Mouse (Mus musculus) G1E-ER4 (cell line): ENCODE results near the gene Pla1a. TPM values are rescaled to one million over a fixed set of nuclear protein-coding genes. Genes with fewer than 3 reads are reported as not detected.
A peak's percentile ranks its signal among the peaks of the same experiment; 100 is the strongest.

ENCODE experiments used
- GATA1 ChIP-seq: IDR thresholded peaks from one replicate; pipeline ENCODE4 v1.8.0; 2012; ENCODE audit warnings: low read length, inconsistent platforms
- polyA plus RNA-seq: library from polyadenylated mRNA; stranded (reverse); fragments of >175 nt; gene quantifications from 2 replicates; pipeline ENCODE4 v1.2.3, GENCODE M21; 2012

Pla1a gene
- not detected in 2 replicates for polyA plus RNA-seq

DNA sequence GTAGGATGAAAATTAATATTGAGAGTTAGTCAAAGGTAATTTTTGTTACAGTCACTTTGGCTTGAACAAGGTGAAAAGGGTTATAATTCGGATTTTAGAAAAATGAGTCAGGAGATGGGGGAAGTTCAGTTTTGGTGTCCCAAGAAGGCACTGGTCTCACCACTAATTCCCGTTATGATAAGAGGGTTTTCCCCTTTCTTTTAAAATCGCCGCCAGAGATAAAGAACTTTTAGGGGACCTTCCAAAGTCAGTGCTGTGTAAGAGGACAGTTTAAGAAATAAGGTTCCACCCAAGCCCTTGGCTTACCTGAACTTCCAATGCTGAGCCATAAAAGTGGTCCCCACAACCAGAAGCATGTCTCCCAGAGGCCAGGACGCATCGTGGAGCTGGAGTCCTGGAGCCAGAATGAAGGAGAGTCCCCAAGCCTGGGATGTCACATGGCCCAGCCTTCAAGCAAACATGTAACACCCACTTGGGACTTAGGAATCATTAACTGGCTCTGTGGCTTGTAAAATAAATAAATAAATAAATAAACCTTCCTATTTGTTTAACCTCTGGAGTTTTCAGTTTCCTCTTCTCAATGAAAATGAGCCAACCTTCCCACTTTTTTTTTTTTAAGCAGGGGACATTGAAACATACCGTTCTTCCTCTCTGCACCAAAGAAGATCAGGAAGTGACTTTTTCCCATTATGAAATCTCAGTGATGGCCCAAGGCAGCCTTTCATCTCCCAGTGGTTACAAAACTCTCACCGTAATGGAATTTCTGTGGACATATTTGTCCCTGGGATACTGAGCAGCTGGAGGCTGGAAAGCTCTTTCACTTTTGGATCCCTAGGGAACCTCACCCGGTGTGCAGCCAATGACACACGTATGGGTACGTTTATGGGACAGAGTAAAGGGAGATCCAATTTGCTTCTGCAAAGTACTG lies at the start of gene Pla1a:
Pla1a (minus strand) TSS at position 648 of the 928 bp plus-strand sequence.
- no peak for TF ChIP-seq GATA1

DNA sequence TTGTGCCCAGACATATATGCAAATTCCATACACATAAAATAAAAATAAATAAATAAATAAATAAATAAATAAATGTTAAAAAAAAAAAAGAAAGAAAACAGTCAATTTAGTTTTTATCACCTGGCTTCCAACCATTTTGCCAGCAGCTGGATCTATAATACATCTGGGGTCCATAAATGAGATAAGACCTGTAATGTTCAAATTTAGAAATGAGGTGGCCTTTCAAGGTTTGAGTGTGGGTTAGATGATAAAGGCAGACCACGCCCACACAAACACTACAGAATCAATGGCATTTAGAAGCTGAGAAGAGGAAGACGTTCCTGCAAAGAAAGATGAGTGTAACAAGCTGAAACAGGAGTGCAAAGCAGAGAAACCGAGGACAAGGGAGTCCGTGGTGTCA lies 48.4 kb upstream of the Pla1a start:
- peak; percentile 19 for TF ChIP-seq GATA1

DNA sequence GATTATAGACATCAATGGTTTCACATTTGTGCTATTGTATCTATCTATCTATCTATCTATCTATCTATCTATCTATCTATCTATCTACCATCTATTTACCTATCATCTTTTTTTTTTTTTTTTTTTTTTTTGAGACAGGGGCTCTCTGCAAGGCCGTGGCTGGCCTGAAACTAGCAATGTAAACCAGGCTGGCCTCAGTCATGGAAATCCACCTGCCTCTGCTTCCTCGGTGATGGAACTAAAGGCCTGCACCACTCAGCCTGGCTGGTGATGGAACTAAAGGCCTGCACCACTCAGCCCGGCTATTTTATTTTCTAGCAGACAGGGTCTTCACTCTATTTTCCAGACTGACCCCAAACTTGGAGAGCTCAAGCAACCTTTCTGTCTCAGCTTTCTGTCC lies 45.4 kb upstream of the Pla1a start:
- no peak for TF ChIP-seq GATA1

DNA sequence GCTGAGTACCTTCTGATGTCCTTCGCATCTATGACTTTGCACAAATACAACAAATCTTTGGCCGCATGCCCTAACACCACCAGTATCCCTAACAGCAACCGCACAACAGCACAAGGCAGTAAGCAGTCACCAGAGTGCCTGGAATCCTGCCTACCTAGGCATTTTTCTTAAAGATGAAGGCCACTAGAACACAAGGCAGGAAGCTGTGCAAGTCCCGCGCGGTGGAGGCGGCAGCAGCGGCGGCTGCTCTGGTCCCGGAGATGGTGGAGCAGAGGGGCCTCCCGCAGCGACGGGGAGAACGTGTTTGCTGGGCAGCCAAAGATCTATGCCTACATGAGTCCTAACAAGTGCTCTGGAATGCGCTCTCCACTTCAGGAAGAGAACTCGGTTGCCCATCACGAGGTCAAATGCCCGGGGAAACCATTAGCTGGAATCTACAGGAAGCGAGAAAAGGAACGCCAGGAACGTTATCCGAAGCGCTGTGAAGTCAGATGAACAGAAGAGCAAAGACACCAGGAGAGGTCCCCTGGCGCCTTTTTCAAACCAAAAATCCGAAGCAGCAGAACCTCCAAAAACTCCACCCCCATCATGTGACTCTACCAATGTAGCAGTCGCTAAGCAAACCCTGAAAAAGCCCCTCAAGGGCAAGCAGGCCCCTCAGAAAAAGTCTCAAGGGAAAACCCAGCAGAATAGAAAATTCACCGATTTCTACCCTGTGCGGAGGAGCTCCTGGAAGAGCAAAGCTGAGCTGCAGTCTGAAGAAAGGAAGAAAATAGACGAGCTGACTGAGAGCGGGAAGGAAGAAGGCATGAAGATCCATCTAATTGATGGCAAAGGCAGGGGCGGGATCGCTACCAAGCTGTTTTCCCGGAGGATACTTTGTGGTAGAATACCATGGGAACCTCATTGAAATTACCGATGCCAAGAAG lies 43.6 kb upstream of the Pla1a start:
- no peak for TF ChIP-seq GATA1

DNA sequence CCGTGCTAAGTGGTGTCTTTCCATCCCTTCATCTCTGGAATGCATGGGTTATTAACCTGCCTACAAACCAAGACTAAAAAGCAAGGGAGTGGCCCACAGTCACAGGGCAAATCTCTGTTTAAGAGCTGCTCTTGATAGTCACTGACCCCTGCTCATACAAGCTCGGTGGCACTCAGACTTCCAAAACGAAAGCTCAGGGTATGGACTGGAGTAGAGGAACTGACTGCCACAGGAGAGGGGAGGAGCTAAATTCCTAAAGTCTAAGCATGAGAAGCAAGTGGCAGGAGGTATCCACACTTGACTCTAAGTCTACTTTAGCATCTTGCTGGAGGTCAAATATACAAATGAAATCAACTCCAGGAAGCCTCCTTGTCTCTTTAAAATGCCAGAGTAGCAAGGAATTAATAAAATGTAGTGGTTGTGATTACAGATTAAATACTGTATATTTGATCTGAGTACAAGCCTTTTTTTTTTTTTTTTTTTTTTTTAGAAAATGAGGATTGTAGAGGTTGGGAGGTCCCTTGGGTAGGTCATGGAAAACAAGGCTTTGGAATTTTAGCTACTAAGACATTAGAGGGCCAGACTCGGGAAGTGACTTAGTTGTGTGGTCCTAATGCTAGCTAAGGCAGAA lies 42.9 kb upstream of the Pla1a start:
- TF ChIP-seq GATA1: no peak

DNA sequence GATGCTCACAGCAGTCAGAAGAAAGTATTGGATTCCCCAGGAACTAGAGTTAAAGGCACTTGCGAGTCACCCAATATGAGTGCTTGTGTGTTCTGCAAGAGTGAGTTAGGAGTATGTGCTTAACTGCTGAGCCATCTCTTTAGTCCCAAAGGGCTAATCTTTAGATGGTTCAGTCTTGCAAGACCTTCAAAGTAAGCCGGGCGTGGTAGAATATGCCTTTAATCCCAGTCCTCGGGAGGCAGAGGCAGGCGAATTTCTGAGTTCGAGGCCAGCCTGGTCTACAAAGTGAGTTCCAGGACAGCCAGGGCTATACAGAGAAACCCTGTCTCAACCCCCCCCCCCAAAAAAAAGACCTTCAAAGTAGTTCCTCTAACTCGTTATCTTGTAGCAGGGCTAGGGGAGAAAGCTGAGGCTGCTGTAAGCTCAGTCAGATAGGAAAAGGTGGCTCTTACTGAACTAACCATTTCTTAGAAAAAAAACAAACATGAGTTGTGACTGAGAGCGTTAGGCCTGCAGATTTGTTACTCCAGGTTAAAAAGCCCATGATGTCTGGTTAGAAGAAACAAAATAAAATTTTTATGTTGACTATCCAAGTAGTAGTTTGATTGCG lies 41.8 kb upstream of the Pla1a start:
- TF ChIP-seq GATA1: no peak

DNA sequence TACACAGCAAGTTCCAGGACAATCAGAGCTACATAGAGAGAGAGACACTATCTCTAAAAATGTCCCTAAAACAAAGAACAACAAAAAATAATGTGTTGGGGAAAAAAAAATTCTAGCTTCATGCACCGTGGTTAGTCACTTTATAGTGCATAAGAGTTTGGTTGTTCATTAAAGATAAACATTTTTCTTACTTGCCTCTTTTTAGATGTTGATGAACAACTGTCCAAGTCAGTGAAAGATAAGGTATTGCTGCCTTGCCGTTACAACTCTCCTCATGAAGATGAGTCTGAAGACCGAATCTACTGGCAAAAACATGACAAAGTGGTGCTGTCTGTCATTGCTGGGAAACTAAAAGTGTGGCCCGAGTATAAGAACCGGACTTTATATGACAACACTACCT lies 40.7 kb upstream of the Pla1a start:
- no peak for TF ChIP-seq GATA1

DNA sequence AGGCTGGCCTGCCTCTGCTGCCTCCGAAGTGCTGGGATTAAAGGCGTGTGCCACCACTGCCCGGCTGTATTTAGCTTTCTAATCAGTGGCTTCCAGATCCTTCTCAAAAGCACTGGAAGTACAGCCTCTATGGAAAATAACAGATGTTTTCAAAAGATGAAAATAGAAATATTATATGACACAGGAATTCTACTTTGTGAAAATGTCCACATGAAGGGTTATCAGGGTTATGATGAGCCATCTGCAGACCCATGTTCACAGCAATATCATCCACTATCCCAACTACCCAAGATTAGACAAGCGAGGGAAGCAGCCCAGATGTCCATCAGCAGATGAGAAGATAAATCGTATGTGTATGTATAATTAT lies 39.5 kb upstream of the Pla1a start:
- peak; percentile 63 for TF ChIP-seq GATA1

DNA sequence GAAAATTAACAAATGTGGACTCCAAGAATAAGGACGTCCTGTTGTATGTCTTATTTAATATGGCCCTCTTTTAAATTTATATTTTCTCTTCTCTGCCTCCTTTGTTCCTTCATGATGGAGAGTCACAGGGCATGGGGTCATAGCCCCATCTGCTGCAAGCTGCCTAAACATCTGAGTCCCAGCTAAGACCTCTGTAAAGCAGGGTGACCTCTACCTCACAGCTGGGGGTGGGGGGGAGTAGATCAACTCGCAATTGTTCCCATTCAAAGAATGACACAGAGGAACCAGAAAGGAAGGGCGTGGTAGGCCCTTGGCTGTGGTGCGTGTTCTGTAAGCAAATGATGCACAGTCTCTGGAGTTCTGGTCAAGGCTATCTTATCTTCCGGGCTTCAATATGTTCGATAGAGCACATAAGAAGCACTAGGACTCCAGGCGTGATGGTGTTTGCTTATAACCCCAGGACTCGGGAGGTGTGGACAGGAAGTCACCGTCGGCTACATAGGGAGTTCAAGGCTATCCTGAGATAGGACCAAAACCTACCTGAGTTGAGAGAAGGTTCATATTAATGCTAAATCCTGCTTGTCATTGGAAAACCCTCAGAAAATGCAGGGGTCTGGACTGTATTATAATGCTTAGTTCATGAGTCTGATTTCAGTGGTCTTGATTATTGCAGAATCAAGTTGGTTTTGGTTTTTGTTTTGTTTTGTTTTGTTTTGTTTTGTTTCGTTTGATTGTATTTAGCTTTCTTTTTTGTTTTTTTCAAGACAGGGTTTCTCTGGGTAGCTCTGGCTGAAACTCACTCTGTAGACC lies 39.0 kb upstream of the Pla1a start:
- TF ChIP-seq GATA1: no peak

DNA sequence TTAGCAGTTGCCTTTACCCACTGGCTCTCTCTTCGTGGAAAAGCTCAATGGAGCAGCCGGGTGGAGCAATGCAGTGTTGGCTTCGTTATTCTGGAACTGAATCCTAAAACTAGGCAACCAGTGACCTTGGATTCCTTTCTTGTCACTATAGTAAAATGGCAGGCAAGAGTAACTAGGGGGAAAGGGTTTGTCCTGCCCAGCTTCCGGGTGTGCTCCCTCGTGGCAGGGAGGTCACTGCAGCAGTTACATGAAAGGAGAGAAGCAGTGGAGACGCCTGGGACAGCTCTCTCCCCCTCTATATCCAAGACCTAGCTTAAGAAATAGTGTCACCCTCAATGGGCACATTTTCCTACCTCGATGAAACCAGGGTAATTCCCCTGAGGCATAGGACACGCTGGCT lies 36.5 kb upstream of the Pla1a start:
- no peak for TF ChIP-seq GATA1

DNA sequence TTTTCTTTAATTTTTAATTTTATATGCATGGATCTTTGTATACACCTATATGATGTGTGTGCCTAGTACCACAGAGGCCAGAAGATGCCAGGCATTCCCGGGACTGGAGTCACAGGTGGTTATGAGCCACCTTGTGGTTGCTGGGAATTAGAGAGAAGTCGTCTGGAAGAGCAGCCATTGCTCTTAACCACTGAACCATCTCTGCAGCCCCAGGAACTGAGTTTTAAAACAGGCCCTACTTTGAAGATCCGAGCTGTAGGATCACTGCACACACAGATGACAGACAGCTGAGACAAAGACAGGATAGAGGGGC lies 35.7 kb upstream of the Pla1a start:
- TF ChIP-seq GATA1: no peak

DNA sequence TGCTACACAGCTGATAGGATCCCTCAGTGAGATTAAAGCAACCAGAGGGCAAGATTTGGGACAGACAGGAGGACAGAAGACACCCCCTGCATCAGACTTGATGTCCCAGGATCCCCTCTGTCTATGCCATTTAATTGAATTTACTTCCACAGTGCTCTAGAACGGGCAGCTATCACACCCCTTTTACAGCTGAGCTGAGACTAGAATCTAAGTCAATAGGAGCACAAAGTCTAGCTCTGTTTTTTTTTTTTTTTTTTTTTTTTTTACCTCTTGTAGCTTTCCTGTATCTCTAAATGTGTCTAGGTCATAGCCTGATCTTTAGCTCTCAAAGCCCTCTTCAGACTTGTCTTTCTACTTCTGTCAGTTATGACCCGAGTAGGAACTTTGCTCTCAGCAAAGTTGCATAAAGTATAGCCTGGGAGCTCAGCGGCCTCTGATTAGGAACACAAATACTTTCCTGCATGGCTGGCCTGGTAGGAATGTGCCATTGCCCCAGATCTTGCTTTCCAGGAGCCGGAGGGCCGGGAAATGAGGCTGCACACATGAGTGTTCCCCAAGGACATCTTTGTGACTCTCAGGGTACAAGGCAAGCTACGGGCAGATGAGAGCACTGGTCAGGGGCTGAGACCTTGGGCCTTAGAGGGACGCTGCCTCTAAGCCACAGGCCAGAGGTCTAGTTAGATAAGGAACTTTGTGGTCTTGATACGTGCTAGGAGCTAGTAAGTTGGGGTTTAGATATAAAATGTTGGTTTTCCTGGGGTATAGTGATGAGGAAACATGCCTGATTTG lies 35.2 kb upstream of the Pla1a start:
- peak; percentile 27 for TF ChIP-seq GATA1

DNA sequence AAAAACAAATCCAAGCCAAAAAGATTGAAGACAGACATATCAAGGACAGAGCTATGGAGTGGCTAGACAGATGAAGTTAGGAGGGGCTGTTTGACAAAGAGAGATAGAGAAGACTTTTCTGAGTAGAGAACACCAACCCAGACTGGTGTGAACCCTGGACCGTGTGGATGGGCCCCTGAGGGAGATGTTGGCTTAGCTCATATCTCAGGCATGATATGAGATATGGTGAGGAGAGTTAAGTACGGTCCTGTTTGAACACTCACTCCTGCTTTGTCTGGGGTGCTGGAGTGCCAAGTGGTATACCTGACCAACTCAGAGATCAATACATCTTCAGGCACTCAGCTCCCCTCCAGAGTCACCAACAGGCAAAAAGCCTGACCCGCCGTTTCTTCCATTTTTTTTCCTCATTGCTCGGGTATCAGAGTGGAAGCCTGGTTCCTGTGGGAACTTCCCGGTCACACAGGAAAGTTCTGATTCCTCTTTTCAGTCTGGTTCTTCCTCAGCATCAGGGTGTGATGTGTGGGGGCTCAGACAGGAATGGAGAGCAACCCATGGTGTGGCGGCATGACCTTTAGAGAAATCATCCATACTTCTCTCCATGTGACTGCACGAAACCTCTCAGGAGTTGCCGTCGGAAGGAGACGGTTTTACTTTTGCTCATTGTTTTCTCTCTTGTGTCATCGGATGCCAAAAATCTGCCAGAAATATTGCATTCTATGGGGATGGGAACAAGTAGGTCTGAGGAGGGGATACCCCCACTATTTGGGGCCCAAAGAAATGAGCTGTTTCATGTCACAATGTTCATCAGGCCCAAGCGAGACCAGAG lies 34.4 kb upstream of the Pla1a start:
- TF ChIP-seq GATA1: no peak

DNA sequence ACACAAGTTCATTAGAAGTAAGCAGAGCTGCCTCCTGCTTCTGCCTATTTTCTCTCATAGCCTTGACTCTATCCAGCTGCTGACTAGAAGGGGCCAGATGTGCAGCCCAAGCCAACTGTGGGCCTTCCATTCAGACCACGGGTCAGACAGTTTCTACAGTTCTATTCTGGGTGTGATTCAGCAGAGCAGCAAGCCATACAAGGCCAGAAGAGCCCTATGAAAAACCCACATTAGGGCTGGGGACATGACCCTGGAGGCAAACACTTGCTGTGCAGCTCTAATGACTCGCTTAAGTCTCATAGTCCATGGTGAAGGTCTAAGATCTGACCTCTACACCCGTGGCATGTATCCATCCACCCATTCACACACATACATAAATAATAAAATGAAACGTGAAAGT lies 33.1 kb upstream of the Pla1a start:
- no peak for TF ChIP-seq GATA1
